Comparison of ENCODE assay signal across 32 mouse cellular contexts in the genomic region with DNA sequence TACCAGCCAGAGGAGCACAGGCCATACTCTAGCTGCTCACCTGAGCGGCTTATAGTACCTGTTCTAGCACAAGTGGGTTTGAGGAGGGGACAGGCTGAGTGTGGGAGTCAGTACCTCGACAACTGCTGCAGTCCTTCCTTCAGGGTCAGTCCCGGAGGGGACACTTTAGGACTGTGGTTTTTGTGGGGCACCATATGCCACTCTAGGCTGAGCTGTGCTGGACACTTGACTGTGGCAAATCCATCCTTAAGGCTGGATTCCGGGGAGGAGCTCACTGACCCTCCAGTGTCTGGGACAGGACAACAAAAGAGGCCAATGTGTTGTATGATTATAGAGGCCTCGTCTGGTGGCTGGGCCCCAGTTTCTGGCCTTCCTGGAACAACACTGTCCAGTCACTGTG. TPM values are rescaled to one million over a fixed set of nuclear protein-coding genes. Genes with fewer than 3 reads are reported as not detected.
A peak's percentile ranks its signal among the peaks of the same experiment; 100 is the strongest.
DNase-seq lines count a peak whose midpoint lies in the region; ATAC-seq and TF ChIP-seq lines count a peak whose summit lies in the region.
"Had no signal": no experiment of that assay in that cellular context is flagged by ENCODE, and none has a peak within 500 bp of the region (broad histone marks: within the 10 kb centered on the region; RNA-seq: fewer than 3 reads in every experiment).

No protein-coding gene starts in this region.

- peaks cover 44% of the 10 kb centered on the region for H3K36me3 ChIP-seq in hindbrain, postnatal 0 days (ENCODE audit: insufficient read depth, low read length)
- peaks cover 45% of the 10 kb centered on the region for H3K36me3 ChIP-seq in hindbrain, embryonic 12.5 days
- peaks cover 29% of the 10 kb centered on the region for H3K36me3 ChIP-seq in liver, adult 2 months (ENCODE audit: control insufficient read depth, insufficient read depth, low read length)
- H3K36me3 ChIP-seq in liver, embryonic 11.5 days (ENCODE audit: control insufficient read depth, insufficient read depth, low read length), result peaks cover 29% of the 10 kb centered on the region
- peaks cover 39% of the 10 kb centered on the region for H3K36me3 ChIP-seq in liver, postnatal 0 days (replicated peaks; ENCODE audit: insufficient read depth, low read length)

- TF ChIP-seq CTCF in hindbrain, postnatal 0 days (IDR thresholded peaks at IDR 0.05; ENCODE audit: low read depth), result no peak
- no peak for TF ChIP-seq CTCF in liver, adult 2 months (IDR thresholded peaks at IDR 0.05; ENCODE audit: low read depth, low read length)
- no peak for TF ChIP-seq CTCF in liver, postnatal 0 days (IDR thresholded peaks at IDR 0.05; ENCODE audit: low read depth)

- H3K4me2 ChIP-seq in hindbrain, postnatal 0 days (ENCODE audit: low read depth, low read length), result no peak overlapping the region
- no peak overlapping the region for H3K4me2 ChIP-seq in hindbrain, embryonic 12.5 days (replicated peaks)
- H3K4me2 ChIP-seq in liver, embryonic 11.5 days, result no peak overlapping the region
- no peak overlapping the region for H3K4me2 ChIP-seq in liver, postnatal 0 days (ENCODE audit: low read depth, low read length)
- H3K4me2 ChIP-seq: embryonic facial prominence, embryonic 13.5 days; forebrain, embryonic 12.5 days; forebrain, embryonic 15.5 days; heart, embryonic 12.5 days; heart, embryonic 15.5 days; hindbrain, embryonic 15.5 days; intestine, embryonic 15.5 days had no signal

- WGBS in hindbrain, postnatal 0 days, result 81% methylated on average over 5 of the region's 5 CpGs
- WGBS in hindbrain, embryonic 12.5 days, result 89% methylated on average over 5 of the region's 5 CpGs
- WGBS in liver, adult 2 months, result 76% methylated on average over 5 of the region's 5 CpGs
- 82% methylated on average over 5 of the region's 5 CpGs for WGBS in liver, embryonic 11.5 days
- 74% methylated on average over 5 of the region's 5 CpGs for WGBS in liver, postnatal 0 days (ENCODE audit: insufficient replicate concordance)

- H3K9me3 ChIP-seq in hindbrain, postnatal 0 days (ENCODE audit: low read length), result no peaks in the 10 kb centered on the region
- H3K9me3 ChIP-seq in hindbrain, embryonic 12.5 days (replicated peaks), result no peaks in the 10 kb centered on the region
- no peaks in the 10 kb centered on the region for H3K9me3 ChIP-seq in liver, embryonic 11.5 days (ENCODE audit: control insufficient read depth, low read length)
- no peaks in the 10 kb centered on the region for H3K9me3 ChIP-seq in liver, postnatal 0 days (ENCODE audit: low read length)
- H3K9me3 ChIP-seq: embryonic facial prominence, embryonic 10.5 days; embryonic facial prominence, embryonic 13.5 days; forebrain, embryonic 12.5 days; forebrain, embryonic 15.5 days; heart, embryonic 12.5 days; heart, embryonic 15.5 days; hindbrain, embryonic 15.5 days; intestine, embryonic 15.5 days had no signal

- DNase-seq in cerebellum, adult 9-10 months, result peak; percentile 19
- DNase-seq in cerebellum, postnatal 10 days, result no peak
- DNase-seq in hindbrain, postnatal 0 days (ENCODE audit: low spot score), result no peak
- no peak for DNase-seq in liver, adult 2 months (ENCODE audit: extremely low read depth, low read depth, low spot score)
- DNase-seq in liver, embryonic 11.5 days (ENCODE audit: low spot score), result no peak
- DNase-seq in liver, postnatal 0 days, result no peak
- DNase-seq in T-cell, adult 2 months (ENCODE audit: low spot score), result no peak
- DNase-seq: adrenal gland, postnatal 10 days; B cell, adult 2 months; cerebellum, adult 11-12 months; cerebellum, adult 8-10 months; cerebellum, postnatal 25 days; gastrocnemius, postnatal 25 days; heart, postnatal 14 days; heart, postnatal 4 days; kidney, adult 11 months had no signal

- ATAC-seq in hindbrain, postnatal 0 days, result no peak
- no peak for ATAC-seq in hindbrain, embryonic 12.5 days (ENCODE audit: low FRiP score)
- no peak for ATAC-seq in liver, embryonic 11.5 days (replicated peaks; ENCODE audit: low FRiP score)
- no peak for ATAC-seq in liver, postnatal 0 days
- ATAC-seq: activated CD4-positive, CD25-positive, alpha-beta regulatory T cell, adult 4 months; forebrain, embryonic 15.5 days; intestine, embryonic 15.5 days had no signal

- H3K9ac ChIP-seq in hindbrain, postnatal 0 days (replicated peaks; ENCODE audit: low read length), result no peak overlapping the region
- H3K9ac ChIP-seq in hindbrain, embryonic 12.5 days, result no peak overlapping the region
- H3K9ac ChIP-seq in liver, adult 2 months (ENCODE audit: low read depth, low read length), result no peak overlapping the region
- H3K9ac ChIP-seq in liver, embryonic 11.5 days (ENCODE audit: low read depth, low read length), result no peak overlapping the region
- no peak overlapping the region for H3K9ac ChIP-seq in liver, postnatal 0 days (replicated peaks)
- H3K9ac ChIP-seq: embryonic facial prominence, embryonic 13.5 days; forebrain, embryonic 12.5 days; forebrain, embryonic 15.5 days; heart, embryonic 12.5 days; heart, embryonic 15.5 days; hindbrain, embryonic 15.5 days; intestine, embryonic 15.5 days had no signal

- TF ChIP-seq EP300 in liver, postnatal 0 days (IDR thresholded peaks at IDR 0.05; ENCODE audit: low read depth), result no peak

- H3K4me3 ChIP-seq in hindbrain, postnatal 0 days (ENCODE audit: low read length), result no peak overlapping the region
- H3K4me3 ChIP-seq in hindbrain, embryonic 12.5 days, result no peak overlapping the region
- no peak overlapping the region for H3K4me3 ChIP-seq in liver, adult 2 months (ENCODE audit: insufficient read depth, low read depth, low read length)
- no peak overlapping the region for H3K4me3 ChIP-seq in liver, embryonic 11.5 days (ENCODE audit: low read depth, low read length)
- no peak overlapping the region for H3K4me3 ChIP-seq in liver, postnatal 0 days (ENCODE audit: low read depth, low read length)
- H3K4me3 ChIP-seq: embryonic facial prominence, embryonic 13.5 days; erythroblast, embryonic 14.5 days; forebrain, embryonic 12.5 days; forebrain, embryonic 15.5 days; heart, embryonic 12.5 days; heart, embryonic 15.5 days; hindbrain, embryonic 15.5 days; intestine, embryonic 15.5 days had no signal

- no peaks in the 10 kb centered on the region for H3K4me1 ChIP-seq in hindbrain, postnatal 0 days (ENCODE audit: insufficient read depth, low read length)
- H3K4me1 ChIP-seq in hindbrain, embryonic 12.5 days, result peaks cover 17% of the 10 kb centered on the region
- H3K4me1 ChIP-seq in liver, adult 2 months (ENCODE audit: control insufficient read depth, insufficient read depth, low read length), result peaks cover 22% of the 10 kb centered on the region
- H3K4me1 ChIP-seq in liver, embryonic 11.5 days (replicated peaks; ENCODE audit: control insufficient read depth, insufficient read depth, low read length), result peaks cover 10% of the 10 kb centered on the region
- H3K4me1 ChIP-seq in liver, postnatal 0 days (ENCODE audit: insufficient read depth), result peaks cover 14% of the 10 kb centered on the region

- no peak for TF ChIP-seq POLR2A in liver, adult 2 months (IDR thresholded peaks at IDR 0.05; ENCODE audit: extremely low read depth, insufficient read depth, low read length)

- no peaks in the 10 kb centered on the region for H3K27me3 ChIP-seq in hindbrain, postnatal 0 days (ENCODE audit: insufficient read depth, low read length)
- H3K27me3 ChIP-seq in hindbrain, embryonic 12.5 days, result peaks cover 5% of the 10 kb centered on the region; the same call in 1 of the 2 replicates
- no peaks in the 10 kb centered on the region for H3K27me3 ChIP-seq in liver, adult 2 months (ENCODE audit: control insufficient read depth, insufficient read depth, low read length)
- no peaks in the 10 kb centered on the region for H3K27me3 ChIP-seq in liver, embryonic 11.5 days (replicated peaks; ENCODE audit: control insufficient read depth, insufficient read depth, low read length)
- no peaks in the 10 kb centered on the region for H3K27me3 ChIP-seq in liver, postnatal 0 days (ENCODE audit: insufficient read depth, low read length)
- H3K27me3 ChIP-seq: embryonic facial prominence, embryonic 13.5 days; forebrain, embryonic 12.5 days; forebrain, embryonic 15.5 days; heart, embryonic 12.5 days; heart, embryonic 15.5 days; hindbrain, embryonic 15.5 days; intestine, embryonic 15.5 days had no signal

- H3K79me2 ChIP-seq in liver, adult 2 months (ENCODE audit: control insufficient read depth, insufficient read depth, low read length), result peaks cover under 1% of the 10 kb centered on the region; the same call in 1 of the 2 replicates

- peak overlapping the region; percentile 34; the same call in 1 of the 2 replicates for H3K27ac ChIP-seq in hindbrain, postnatal 0 days
- H3K27ac ChIP-seq in hindbrain, embryonic 12.5 days, result no peak overlapping the region
- peak overlapping the region; percentile 32 for H3K27ac ChIP-seq in liver, adult 2 months (replicated peaks; ENCODE audit: insufficient read depth, low read depth, low read length)
- H3K27ac ChIP-seq in liver, embryonic 11.5 days (ENCODE audit: low read depth, low read length), result no peak overlapping the region
- H3K27ac ChIP-seq in liver, postnatal 0 days (ENCODE audit: low read depth), result 0 out of 2 replicates have a peak overlapping the region, but pooled peaks have one; percentile 22
- H3K27ac ChIP-seq: embryonic facial prominence, embryonic 10.5 days; embryonic facial prominence, embryonic 13.5 days; forebrain, embryonic 12.5 days; forebrain, embryonic 15.5 days; heart, embryonic 15.5 days; hindbrain, embryonic 15.5 days had no signal

RNA-seq across cellular contexts. Expression of gene Cgref1, which starts 7.2 kb away (rescaled TPM):
- total RNA-seq in hindbrain, postnatal 0 days (2014; rRNA removed), result 114 and 153 TPM in 2 replicates
- polyA plus RNA-seq in hindbrain, postnatal 0 days (2015; fragmentation: Nextera tagmentation; extraction: Ambion mirVana), result 77.4 and 88.0 TPM in 2 replicates
- polyA plus RNA-seq in hindbrain, embryonic 12.5 days (2016; fragmentation: Nextera tagmentation; extraction: Ambion mirVana), result 12.4 and 14.2 TPM in 2 replicates
- 0.60 and 0.74 TPM in 2 replicates for total RNA-seq in liver, adult 2 months (2014; rRNA removed)
- 0.28 and 0.34 TPM in 2 replicates for polyA plus RNA-seq in liver, adult 2 months (2012; rRNA removed)
- 5.4 and 8.2 TPM in 2 replicates for polyA plus RNA-seq in liver, embryonic 11.5 days (2014; fragmentation: Nextera tagmentation; extraction: Ambion mirVana)
- 18.7 and 22.8 TPM in 2 replicates for polyA plus RNA-seq in liver, postnatal 0 days (2015; fragmentation: Nextera tagmentation; extraction: Ambion mirVana)
- total RNA-seq: CH12.LX; common myeloid progenitor, adult 5-6 weeks had no signal
- polyA plus RNA-seq: erythroblast, embryonic 14.5 days; G1E had no signal

RNA-seq across cellular contexts. Expression of gene Preb, which starts 7.6 kb away (rescaled TPM):
- total RNA-seq in hindbrain, postnatal 0 days (2014; rRNA removed), result 43.7 and 49.6 TPM in 2 replicates
- 104 and 106 TPM in 2 replicates for polyA plus RNA-seq in hindbrain, postnatal 0 days (2015; fragmentation: Nextera tagmentation; extraction: Ambion mirVana)
- polyA plus RNA-seq in hindbrain, embryonic 12.5 days (2016; fragmentation: Nextera tagmentation; extraction: Ambion mirVana), result 120 and 127 TPM in 2 replicates
- 62.0 and 91.0 TPM in 2 replicates for total RNA-seq in liver, adult 2 months (2014; rRNA removed)
- 279 and 433 TPM in 2 replicates for polyA plus RNA-seq in liver, adult 2 months (2012; rRNA removed)
- polyA plus RNA-seq in liver, embryonic 11.5 days (2014; fragmentation: Nextera tagmentation; extraction: Ambion mirVana), result 111 and 118 TPM in 2 replicates
- polyA plus RNA-seq in liver, postnatal 0 days (2015; fragmentation: Nextera tagmentation; extraction: Ambion mirVana), result 79.2 and 80.6 TPM in 2 replicates

RNA-seq across cellular contexts. Expression of gene Tcf23, which starts 15.9 kb away (rescaled TPM):
- 0.04 TPM in 1 of 2 replicates, not detected in the other for total RNA-seq in hindbrain, postnatal 0 days (2014; rRNA removed)
- 0.06 TPM in 1 of 2 replicates, not detected in the other for polyA plus RNA-seq in hindbrain, postnatal 0 days (2015; fragmentation: Nextera tagmentation; extraction: Ambion mirVana)
- not detected in 2 replicates for polyA plus RNA-seq in hindbrain, embryonic 12.5 days (2016; fragmentation: Nextera tagmentation; extraction: Ambion mirVana)
- total RNA-seq in liver, adult 2 months (2014; rRNA removed), result under 0.01 and 0.07 TPM in 2 replicates
- polyA plus RNA-seq in liver, adult 2 months (2012; rRNA removed), result 0.06 TPM in 1 of 2 replicates, not detected in the other
- 0.04 TPM in 2 replicates for polyA plus RNA-seq in liver, embryonic 11.5 days (2014; fragmentation: Nextera tagmentation; extraction: Ambion mirVana)
- 0.05 TPM in 1 of 2 replicates, not detected in the other for polyA plus RNA-seq in liver, postnatal 0 days (2015; fragmentation: Nextera tagmentation; extraction: Ambion mirVana)
- total RNA-seq: CH12.LX; common myeloid progenitor, adult 5-6 weeks; G1E had no signal
- polyA plus RNA-seq: activated CD4-positive, CD25-positive, alpha-beta regulatory T cell, adult 4 months; brain, embryonic 14.5 days; embryonic facial prominence, embryonic 10.5 days; embryonic facial prominence, embryonic 13.5 days; erythroblast, embryonic 14.5 days; forebrain, embryonic 12.5 days; forebrain, embryonic 15.5 days; G1E; hindbrain, embryonic 11.5 days; hindbrain, embryonic 15.5 days had no signal

RNA-seq across cellular contexts. Expression of gene Khk, which starts 31.3 kb away (rescaled TPM):
- total RNA-seq in hindbrain, postnatal 0 days (2014; rRNA removed), result 3.0 and 14.6 TPM in 2 replicates
- 16.5 and 17.4 TPM in 2 replicates for polyA plus RNA-seq in hindbrain, postnatal 0 days (2015; fragmentation: Nextera tagmentation; extraction: Ambion mirVana)
- polyA plus RNA-seq in hindbrain, embryonic 12.5 days (2016; fragmentation: Nextera tagmentation; extraction: Ambion mirVana), result 5.6 and 7.1 TPM in 2 replicates
- 288 and 405 TPM in 2 replicates for total RNA-seq in liver, adult 2 months (2014; rRNA removed)
- 650 and 735 TPM in 2 replicates for polyA plus RNA-seq in liver, adult 2 months (2012; rRNA removed)
- 58.6 and 60.2 TPM in 2 replicates for polyA plus RNA-seq in liver, embryonic 11.5 days (2014; fragmentation: Nextera tagmentation; extraction: Ambion mirVana)
- polyA plus RNA-seq in liver, postnatal 0 days (2015; fragmentation: Nextera tagmentation; extraction: Ambion mirVana), result 56.9 and 57.7 TPM in 2 replicates

RNA-seq across cellular contexts. Expression of gene Emilin1, which starts 39.3 kb away (rescaled TPM):
- total RNA-seq in hindbrain, postnatal 0 days (2014; rRNA removed), result 8.1 and 9.3 TPM in 2 replicates
- 10.3 and 10.5 TPM in 2 replicates for polyA plus RNA-seq in hindbrain, postnatal 0 days (2015; fragmentation: Nextera tagmentation; extraction: Ambion mirVana)
- polyA plus RNA-seq in hindbrain, embryonic 12.5 days (2016; fragmentation: Nextera tagmentation; extraction: Ambion mirVana), result 121 and 122 TPM in 2 replicates
- total RNA-seq in liver, adult 2 months (2014; rRNA removed), result 17.6 and 17.8 TPM in 2 replicates
- polyA plus RNA-seq in liver, adult 2 months (2012; rRNA removed), result 27.8 and 31.5 TPM in 2 replicates
- 89.5 and 95.1 TPM in 2 replicates for polyA plus RNA-seq in liver, embryonic 11.5 days (2014; fragmentation: Nextera tagmentation; extraction: Ambion mirVana)
- polyA plus RNA-seq in liver, postnatal 0 days (2015; fragmentation: Nextera tagmentation; extraction: Ambion mirVana), result 25.3 and 30.9 TPM in 2 replicates

Comparison
In these comparisons a context has a peak if more than half of its experiments do, and no peak if none do; other contexts are left out.
1. H3K27ac ChIP-seq: peak in hindbrain, postnatal 0 days (single experiment), liver, adult 2 months (single experiment) and liver, postnatal 0 days (single experiment); none in hindbrain, embryonic 12.5 days (single experiment) and liver, embryonic 11.5 days (single experiment).